ENCODE assay signal across 19 mouse cellular contexts in genomic region chr12:70615123-70615522, GRCm38 (mm10).
DNase-seq lines count a peak whose midpoint lies in the region; TF ChIP-seq lines count a peak whose summit lies in the region.
"Had no signal": no experiment of that assay in that cellular context is flagged by ENCODE, and none has a peak within 500 bp of the region (broad histone marks: within the 10 kb centered on the region; RNA-seq: fewer than 3 reads in every experiment).

No protein-coding gene starts in this region.

- no peak for TF ChIP-seq EP300 in heart, adult 2 months (IDR thresholded peaks at IDR 0.05; ENCODE audit: insufficient read depth, low read depth, low read length)

- 97% methylated on average over 9 of the region's 9 CpGs for WGBS in heart, adult 2 months
- 95% methylated on average over 9 of the region's 9 CpGs for WGBS in kidney, adult 2 months

- H3K4me1 ChIP-seq in heart, adult 2 months (ENCODE audit: control insufficient read depth, insufficient read depth, low read length): peaks cover 17% of the 10 kb centered on the region
- H3K4me1 ChIP-seq in embryonic fibroblast, embryonic 13.5 days (ENCODE audit: control insufficient read depth, insufficient read depth, low read length): peaks cover 18% of the 10 kb centered on the region
- H3K4me1 ChIP-seq in kidney, adult 2 months (ENCODE audit: control insufficient read depth, insufficient read depth, low read length): no peaks in the 10 kb centered on the region
- H3K4me1 ChIP-seq: forebrain, embryonic 13.5 days had no signal

- intact Hi-C loops in heart, adult 2 months (cut with DNase I): no loop called here

- no peaks in the 10 kb centered on the region for H3K27me3 ChIP-seq in heart, adult 2 months (ENCODE audit: control insufficient read depth, insufficient read depth, low read length)
- no peaks in the 10 kb centered on the region for H3K27me3 ChIP-seq in kidney, adult 2 months (replicated peaks; ENCODE audit: control insufficient read depth, insufficient read depth, low read length)
- H3K27me3 ChIP-seq: CH12.LX; embryonic facial prominence, embryonic 13.5 days; forebrain, embryonic 13.5 days; heart, embryonic 13.5 days; Patski had no signal

- H3K9ac ChIP-seq in heart, adult 2 months (ENCODE audit: low read depth, low read length): no peak overlapping the region
- H3K9ac ChIP-seq: embryonic facial prominence, embryonic 13.5 days; forebrain, embryonic 13.5 days; heart, embryonic 13.5 days; hindbrain, embryonic 14.5 days had no signal

- H3K27ac ChIP-seq in heart, adult 2 months: peak overlapping the region; percentile 66; the same call in 1 of the 2 replicates
- H3K27ac ChIP-seq in embryonic fibroblast, embryonic 13.5 days (ENCODE audit: insufficient read depth, low read length): peak overlapping the region; percentile 99
- H3K27ac ChIP-seq in kidney, adult 2 months (ENCODE audit: insufficient read depth, low read depth, low read length): no peak overlapping the region
- H3K27ac ChIP-seq: embryonic facial prominence, embryonic 13.5 days; forebrain, embryonic 13.5 days; hindbrain, embryonic 10.5 days; hindbrain, embryonic 14.5 days had no signal

- H3K36me3 ChIP-seq in heart, adult 2 months (ENCODE audit: control insufficient read depth, insufficient read depth, low read length): peaks cover 4% of the 10 kb centered on the region; the same call in 1 of the 2 replicates
- H3K36me3 ChIP-seq in kidney, adult 2 months (ENCODE audit: control insufficient read depth, insufficient read depth, low read length): no peaks in the 10 kb centered on the region
- H3K36me3 ChIP-seq: embryonic facial prominence, embryonic 13.5 days; heart, embryonic 13.5 days; hindbrain, embryonic 10.5 days had no signal

- no peak overlapping the region for H3K4me3 ChIP-seq in heart, adult 2 months
- H3K4me3 ChIP-seq in embryonic fibroblast, embryonic 13.5 days (ENCODE audit: insufficient read depth, low read length): no peak overlapping the region
- no peak overlapping the region for H3K4me3 ChIP-seq in kidney, adult 2 months (ENCODE audit: insufficient read depth, low read depth, low read length)
- H3K4me3 ChIP-seq: embryonic facial prominence, embryonic 13.5 days; forebrain, embryonic 13.5 days; heart, embryonic 13.5 days; hindbrain, embryonic 10.5 days had no signal

- no peak for DNase-seq in heart, adult 2 months
- DNase-seq in heart, postnatal 4 days: no peak
- DNase-seq in testis, postnatal 10 days (ENCODE audit: low spot score): peak; percentile 16
- no peak for DNase-seq in testis, postnatal 14 days (ENCODE audit: low spot score)
- no peak for DNase-seq in embryo, embryonic 10 days (ENCODE audit: low spot score)
- DNase-seq in kidney, adult 2 months: no peak
- DNase-seq: adrenal gland, postnatal 14 days; cerebellum, adult 18-20 months; cerebellum, postnatal 14 days; heart, postnatal 14 days; kidney, adult 9 months had no signal

- TF ChIP-seq POLR2A in heart, adult 2 months (IDR thresholded peaks at IDR 0.05; ENCODE audit: insufficient read depth, low read depth, low read length): no peak
- peak; percentile 13; the same call in 1 of the 2 replicates for TF ChIP-seq POLR2A in embryonic fibroblast, embryonic 13.5 days (IDR thresholded peaks at IDR 0.05; ENCODE audit: low read depth, low read length)
- TF ChIP-seq POLR2A in kidney, adult 2 months (IDR thresholded peaks at IDR 0.05; ENCODE audit: low read depth, low read length): no peak

- no peak for TF ChIP-seq CTCF in heart, adult 2 months (IDR thresholded peaks at IDR 0.05)
- TF ChIP-seq CTCF in embryonic fibroblast, embryonic 13.5 days (IDR thresholded peaks at IDR 0.05; ENCODE audit: borderline replicate concordance, insufficient read depth, low read length): no peak
- TF ChIP-seq CTCF in kidney, adult 2 months (conservative IDR thresholded peaks at IDR 0.05; ENCODE audit: insufficient read depth, insufficient read length, low read depth, low read length): no peak

- no peaks in the 10 kb centered on the region for H3K79me2 ChIP-seq in heart, adult 2 months (replicated peaks; ENCODE audit: control insufficient read depth, insufficient read depth, low read length)
